Mouse (Mus musculus): Measurements from ENCODE around the gene Evc2.

GRCm38 (mm10) chr5:37389808-37390495 is 51.7 kb downstream of the Evc2 start:
- no peak for TF ChIP-seq CTCF (IDR thresholded peaks at IDR 0.05; ENCODE audit: low read depth)
- TF ChIP-seq EP300 (IDR thresholded peaks at IDR 0.05; ENCODE audit: low read depth): no peak
